Mouse (Mus musculus) stomach, postnatal 0 days (tissue): ENCODE data around the gene Zfp365.

ENCODE experiments used
- CTCF ChIP-seq: IDR thresholded peaks from 2 replicates; pipeline ENCODE4 v1.5.1; 2016; ENCODE audit warnings: antibody characterized with exemption, low read depth, mild to moderate bottlenecking, moderate library complexity
- EP300 ChIP-seq: optimal IDR thresholded peaks from 2 replicates; pipeline ENCODE3; 2016; ENCODE audit warnings: antibody characterized with exemption

GRCm38 (mm10) chr10:67840735-67841134 is 71.7 kb downstream of the Zfp365 start:
- TF ChIP-seq CTCF (no peak), EP300 (no peak)
